Mouse (Mus musculus) large intestine, adult 2 months (tissue): ENCODE data around the gene Cfap57. TPM values are rescaled to one million over a fixed set of nuclear protein-coding genes. Genes with fewer than 3 reads are reported as not detected.
A peak's percentile ranks its signal among the peaks of the same experiment; 100 is the strongest.
"Not testable (repeated sequence)": the region's sequence is repeated elsewhere in the genome, so short reads cannot be mapped to it uniquely, and the experiment has no call there.

Experiments
- DNase-seq: peaks from one replicate; pipeline ENCODE4 v3.0.0-alpha.2; 2012; ENCODE audit warnings: low read depth, low spot score
- WGBS: fragments of 180-500 bp; shearing (Covaris S2); methylation state at CpG from one replicate; pipeline ENCODE4 v1.1.7; 2018; 5-methylcytosine and 5-hydroxymethylcytosine counted together
- polyA plus RNA-seq: library from polyadenylated mRNA; depleted of rRNA; stranded (reverse); fragments of >200 nt; gene quantifications from 2 replicates; pipeline ENCODE4 v1.2.3, GENCODE M21; 2012

The Cfap57 gene
- polyA plus RNA-seq, 1 experiment: 0.26 TPM

- no peak for DNase-seq
- WGBS: 33% methylated on average over 7 of the region's 7 CpGs
Observed at GRCm38 (mm10) chr4:118566161-118566676, 54.4 kb downstream of the Cfap57 start.

- 64% methylated on average over 3 of the region's 3 CpGs for WGBS
- DNase-seq: no peak
Observed at GRCm38 (mm10) chr4:118564926-118565279, 55.7 kb downstream of the Cfap57 start.

GRCm38 (mm10) chr4:118564062-118564925 is 56.3 kb downstream of the Cfap57 start:
- 74% methylated on average over 13 of the region's 13 CpGs for WGBS
- no peak for DNase-seq

- DNase-seq: no peak
- 66% methylated on average over 3 of the region's 3 CpGs for WGBS
Observed at GRCm38 (mm10) chr4:118553039-118553649, 67.4 kb downstream of the Cfap57 start.

GRCm38 (mm10) chr4:118548130-118548480 is 72.5 kb downstream of the Cfap57 start:
- DNase-seq: peak; percentile 44
- 82% methylated on average over 10 of the region's 10 CpGs for WGBS

- 83% methylated on average over 23 of the region's 23 CpGs for WGBS
- DNase-seq: not testable (repeated sequence)
Observed at GRCm38 (mm10) chr4:118547424-118548129, 73.0 kb downstream of the Cfap57 start.

GRCm38 (mm10) chr4:118544441-118545127 is 76.0 kb downstream of the Cfap57 start:
- DNase-seq: no peak
- WGBS: 35% methylated on average over 14 of the region's 14 CpGs

- DNase-seq: peak; percentile 87
- WGBS: 3% methylated on average over 24 of the region's 24 CpGs
Observed at GRCm38 (mm10) chr4:118543592-118544260, 76.9 kb downstream of the Cfap57 start, which contains the start of gene Tmem125. Gene Tmem125, minus strand, starts transcription at chr4:118544044.

- peak; percentile 63 for DNase-seq
- WGBS: 6% methylated on average over 13 of the region's 13 CpGs
Observed at GRCm38 (mm10) chr4:118543158-118543530, 77.4 kb downstream of the Cfap57 start.

GRCm38 (mm10) chr4:118542510-118543157 is 77.9 kb downstream of the Cfap57 start:
- WGBS: 44% methylated on average over 9 of the region's 9 CpGs
- DNase-seq: no peak

- WGBS: 42% methylated on average over 10 of the region's 10 CpGs
Observed at GRCm38 (mm10) chr4:118539904-118540303, 80.7 kb downstream of the Cfap57 start.

GRCm38 (mm10) chr4:118537801-118538200 is 82.8 kb downstream of the Cfap57 start:
- no peak for DNase-seq
- 27% methylated on average over 6 of the region's 6 CpGs for WGBS

More at GRCm38 (mm10) chr4:118539904-118540303, 80.7 kb downstream of the Cfap57 start:
- no peak for DNase-seq

- DNase-seq: no peak
- WGBS: 85% methylated on average over 6 of the region's 6 CpGs
Observed at GRCm38 (mm10) chr4:118535610-118536009, 85.0 kb downstream of the Cfap57 start.

GRCm38 (mm10) chr4:118533605-118534004 is 87.0 kb downstream of the Cfap57 start:
- DNase-seq: no peak
- 84% methylated on average over 7 of the region's 7 CpGs for WGBS

GRCm38 (mm10) chr4:118533156-118533555 is 87.4 kb downstream of the Cfap57 start:
- no peak for DNase-seq
- WGBS: 75% methylated on average over 4 of the region's 4 CpGs

GRCm38 (mm10) chr4:118532663-118533062 is 87.9 kb downstream of the Cfap57 start:
- no peak for DNase-seq
- 54% methylated on average over 5 of the region's 5 CpGs for WGBS

- no peak for DNase-seq
Observed at GRCm38 (mm10) chr4:118527720-118528119, 92.9 kb downstream of the Cfap57 start.

GRCm38 (mm10) chr4:118527335-118527681 is 93.3 kb downstream of the Cfap57 start:
- no peak for DNase-seq
- 29% methylated on average over 5 of the region's 5 CpGs for WGBS

More at GRCm38 (mm10) chr4:118527720-118528119, 92.9 kb downstream of the Cfap57 start:
- WGBS: 52% methylated on average over 6 of the region's 6 CpGs
